Mouse (Mus musculus): Measurements from ENCODE around the gene Tcp11x2.

- TF ChIP-seq ZC3H11A (IDR thresholded peaks at IDR 0.05; ENCODE audit: low read depth, low read length) = no peak
- no peak for TF ChIP-seq E2F4 (IDR thresholded peaks at IDR 0.05; ENCODE audit: insufficient replicate concordance, low read depth, low read length)
- TF ChIP-seq TBP (conservative IDR thresholded peaks at IDR 0.05; ENCODE audit: low read depth, low read length) = no peak
- no peak for TF ChIP-seq CTCF (conservative IDR thresholded peaks at IDR 0.05 in 1 of 2, IDR thresholded peaks at IDR 0.05 in 1 of 2; ENCODE audit: low read depth in 2 of 2, low read length in 2 of 2)
- no peak for TF ChIP-seq POLR2AphosphoS2 (IDR thresholded peaks at IDR 0.05; ENCODE audit: low read depth, low read length)
- TF ChIP-seq MXI1 (IDR thresholded peaks at IDR 0.05; ENCODE audit: low read depth, low read length) = no peak
- no peak for TF ChIP-seq NRF1 (IDR thresholded peaks at IDR 0.05; ENCODE audit: low read depth, low read length)
- TF ChIP-seq NELFE (IDR thresholded peaks at IDR 0.05; ENCODE audit: low read depth, low read length) = no peak
- TF ChIP-seq HCFC1 (IDR thresholded peaks at IDR 0.05; ENCODE audit: low read depth, low read length) = no peak
- no peak for TF ChIP-seq MEF2A (IDR thresholded peaks at IDR 0.05; ENCODE audit: borderline replicate concordance, low read depth, low read length)
- no peak for TF ChIP-seq POLR2A (IDR thresholded peaks at IDR 0.05; ENCODE audit: low read depth, low read length)
Measured at GRCm38 (mm10) chrX:135681858-135682257, 11.7 kb downstream of the Tcp11x2 start.
